Mouse (Mus musculus): Measurements from ENCODE around the gene Zfp112. TPM values are rescaled to one million over a fixed set of nuclear protein-coding genes. Genes with fewer than 3 reads are reported as not detected.

Zfp112 gene
- polyA plus RNA-seq, 1 experiment from 2014 or later: 4.6 TPM

GRCm38 (mm10) chr7:24105144-24105703, 6.9 kb upstream of the Zfp112 start:
- peaks cover 69% of the 10 kb centered on the region for H3K9me3 ChIP-seq (ENCODE audit: control insufficient read depth, low read length)
- H3K4me1 ChIP-seq (replicated peaks; ENCODE audit: control insufficient read depth, insufficient read depth, low read length): no peaks in the 10 kb centered on the region
- H3K27ac ChIP-seq (ENCODE audit: low read depth, low read length): no peak overlapping the region
- no peak for ATAC-seq (ENCODE audit: low FRiP score)
- 95% methylated on average over 18 of the region's 18 CpGs for WGBS
- H3K9ac ChIP-seq (ENCODE audit: low read depth, low read length): no peak overlapping the region
- H3K4me2 ChIP-seq (replicated peaks; ENCODE audit: low read depth, low read length): no peak overlapping the region
- no peaks in the 10 kb centered on the region for H3K27me3 ChIP-seq (ENCODE audit: control insufficient read depth, insufficient read depth, low read length)
- peak; percentile 9 for DNase-seq (ENCODE audit: low spot score)
- no peak overlapping the region for H3K4me3 ChIP-seq (ENCODE audit: low read depth, low read length)
- peaks cover 79% of the 10 kb centered on the region for H3K36me3 ChIP-seq (ENCODE audit: control insufficient read depth, insufficient read depth, low read length)

GRCm38 (mm10) chr7:24110839-24111238, 1.3 kb upstream of the Zfp112 start:
- Histone ChIP-seq H3K27ac (ENCODE audit: low read depth, low read length) (no peak overlapping the region), H3K9ac (ENCODE audit: low read depth, low read length) (no peak overlapping the region), H3K4me1 (replicated peaks; ENCODE audit: control insufficient read depth, insufficient read depth, low read length) (no peaks in the 10 kb centered on the region), H3K9me3 (ENCODE audit: control insufficient read depth, low read length) (peaks cover 29% of the 10 kb centered on the region), H3K4me2 (replicated peaks; ENCODE audit: low read depth, low read length) (no peak overlapping the region), H3K4me3 (ENCODE audit: low read depth, low read length) (no peak overlapping the region), H3K36me3 (ENCODE audit: control insufficient read depth, insufficient read depth, low read length) (peaks cover 25% of the 10 kb centered on the region), H3K27me3 (ENCODE audit: control insufficient read depth, insufficient read depth, low read length) (no peaks in the 10 kb centered on the region)
- ATAC-seq (ENCODE audit: low FRiP score) (no peak), DNase-seq (ENCODE audit: low spot score) (no peak)
- WGBS: 96% methylated on average over 7 of the region's 7 CpGs

- 2% methylated on average over 9 of the region's 9 CpGs for WGBS
Measured at GRCm38 (mm10) chr7:24111772-24112155, 350 bp upstream of the Zfp112 start.

GRCm38 (mm10) chr7:24113001-24113400, 887 bp downstream of the Zfp112 start:
- peaks cover 6% of the 10 kb centered on the region; the same call in 1 of the 2 replicates for H3K36me3 ChIP-seq (ENCODE audit: control insufficient read depth, insufficient read depth, low read length)
- H3K9me3 ChIP-seq (ENCODE audit: control insufficient read depth, low read length): peaks cover 10% of the 10 kb centered on the region
- no peak for ATAC-seq (ENCODE audit: low FRiP score)
- H3K27ac ChIP-seq (ENCODE audit: low read depth, low read length): no peak overlapping the region
- peak; percentile 34 for DNase-seq (ENCODE audit: low spot score)
- 17% methylated on average over 12 of the region's 12 CpGs for WGBS
- H3K9ac ChIP-seq (ENCODE audit: low read depth, low read length): peak overlapping the region; percentile 83
- no peaks in the 10 kb centered on the region for H3K27me3 ChIP-seq (ENCODE audit: control insufficient read depth, insufficient read depth, low read length)
- H3K4me1 ChIP-seq (replicated peaks; ENCODE audit: control insufficient read depth, insufficient read depth, low read length): no peaks in the 10 kb centered on the region
- H3K4me3 ChIP-seq (ENCODE audit: low read depth, low read length): peak overlapping the region; percentile 58
- peak overlapping the region; percentile 69 for H3K4me2 ChIP-seq (replicated peaks; ENCODE audit: low read depth, low read length)

More at GRCm38 (mm10) chr7:24111772-24112155, 350 bp upstream of the Zfp112 start:
- Histone ChIP-seq H3K27ac (ENCODE audit: low read depth, low read length) (no peak overlapping the region), H3K4me2 (replicated peaks; ENCODE audit: low read depth, low read length) (peak overlapping the region; percentile 69), H3K4me1 (replicated peaks; ENCODE audit: control insufficient read depth, insufficient read depth, low read length) (no peaks in the 10 kb centered on the region), H3K27me3 (ENCODE audit: control insufficient read depth, insufficient read depth, low read length) (no peaks in the 10 kb centered on the region), H3K36me3 (ENCODE audit: control insufficient read depth, insufficient read depth, low read length) (peaks cover 16% of the 10 kb centered on the region), H3K9ac (ENCODE audit: low read depth, low read length) (no peak overlapping the region; the same call in 1 of the 2 replicates), H3K9me3 (ENCODE audit: control insufficient read depth, low read length) (peaks cover 20% of the 10 kb centered on the region), H3K4me3 (ENCODE audit: low read depth, low read length) (peak overlapping the region; percentile 58)
- DNase-seq (ENCODE audit: low spot score) (no peak), ATAC-seq (ENCODE audit: low FRiP score) (peak; percentile 85)

- Histone ChIP-seq H3K27ac (ENCODE audit: low read depth, low read length) (no peak overlapping the region), H3K4me1 (replicated peaks; ENCODE audit: control insufficient read depth, insufficient read depth, low read length) (no peaks in the 10 kb centered on the region), H3K4me2 (replicated peaks; ENCODE audit: low read depth, low read length) (no peak overlapping the region), H3K4me3 (ENCODE audit: low read depth, low read length) (no peak overlapping the region), H3K9me3 (ENCODE audit: control insufficient read depth, low read length) (no peaks in the 10 kb centered on the region), H3K9ac (ENCODE audit: low read depth, low read length) (no peak overlapping the region), H3K36me3 (ENCODE audit: control insufficient read depth, insufficient read depth, low read length) (no peaks in the 10 kb centered on the region), H3K27me3 (ENCODE audit: control insufficient read depth, insufficient read depth, low read length) (no peaks in the 10 kb centered on the region)
- 80% methylated on average over 4 of the region's 4 CpGs for WGBS
- ATAC-seq (ENCODE audit: low FRiP score) (no peak), DNase-seq (ENCODE audit: low spot score) (no peak)
Measured at GRCm38 (mm10) chr7:24116655-24117054, 4.5 kb downstream of the Zfp112 start.

GRCm38 (mm10) chr7:24133425-24133995, 21.4 kb downstream of the Zfp112 start:
- ATAC-seq (ENCODE audit: low FRiP score) (peak; percentile 63), DNase-seq (ENCODE audit: low spot score) (no peak)
- peak overlapping the region; percentile 50 for H3K4me3 ChIP-seq (ENCODE audit: low read depth, low read length)
- H3K27me3 ChIP-seq (ENCODE audit: control insufficient read depth, insufficient read depth, low read length): no peaks in the 10 kb centered on the region
- H3K4me1 ChIP-seq (replicated peaks; ENCODE audit: control insufficient read depth, insufficient read depth, low read length): no peaks in the 10 kb centered on the region
- H3K27ac ChIP-seq (ENCODE audit: low read depth, low read length): no peak overlapping the region
- peak overlapping the region; percentile 40 for H3K9ac ChIP-seq (ENCODE audit: low read depth, low read length)
- H3K9me3 ChIP-seq (ENCODE audit: control insufficient read depth, low read length): no peaks in the 10 kb centered on the region
- 17% methylated on average over 6 of the region's 6 CpGs for WGBS
- H3K36me3 ChIP-seq (ENCODE audit: control insufficient read depth, insufficient read depth, low read length): no peaks in the 10 kb centered on the region
- peak overlapping the region; percentile 47 for H3K4me2 ChIP-seq (replicated peaks; ENCODE audit: low read depth, low read length)

GRCm38 (mm10) chr7:24133996-24134828, 22.1 kb downstream of the Zfp112 start, which contains the start of gene Zfp235:
Zfp235 (plus strand) TSS chr7:24134169.
- no peaks in the 10 kb centered on the region for H3K27me3 ChIP-seq (ENCODE audit: control insufficient read depth, insufficient read depth, low read length)
- 4% methylated on average over 32 of the region's 32 CpGs for WGBS
- ATAC-seq (ENCODE audit: low FRiP score) (peak; percentile 95), DNase-seq (ENCODE audit: low spot score) (peak; percentile 91)
- peak within 1 kb of the TSS; percentile 50 for H3K4me3 ChIP-seq (ENCODE audit: low read depth, low read length)
- H3K27ac ChIP-seq (ENCODE audit: low read depth, low read length): no peak within 1 kb of the TSS
- no peaks in the 10 kb centered on the region for H3K9me3 ChIP-seq (ENCODE audit: control insufficient read depth, low read length)
- H3K4me2 ChIP-seq (replicated peaks; ENCODE audit: low read depth, low read length): peak within 1 kb of the TSS; percentile 47
- H3K9ac ChIP-seq (ENCODE audit: low read depth, low read length): peak within 1 kb of the TSS; percentile 49
- no peaks in the 10 kb centered on the region for H3K4me1 ChIP-seq (replicated peaks; ENCODE audit: control insufficient read depth, insufficient read depth, low read length)
- no peaks in the 10 kb centered on the region for H3K36me3 ChIP-seq (ENCODE audit: control insufficient read depth, insufficient read depth, low read length)

- Histone ChIP-seq H3K27ac (ENCODE audit: low read depth, low read length) (no peak overlapping the region), H3K9me3 (ENCODE audit: control insufficient read depth, low read length) (0 out of 2 replicates have a peak, but pooled peaks cover 5% of the 10 kb centered on the region), H3K4me2 (replicated peaks; ENCODE audit: low read depth, low read length) (no peak overlapping the region), H3K36me3 (ENCODE audit: control insufficient read depth, insufficient read depth, low read length) (0 out of 2 replicates have a peak, but pooled peaks cover 2% of the 10 kb centered on the region), H3K4me1 (replicated peaks; ENCODE audit: control insufficient read depth, insufficient read depth, low read length) (no peaks in the 10 kb centered on the region), H3K27me3 (ENCODE audit: control insufficient read depth, insufficient read depth, low read length) (no peaks in the 10 kb centered on the region), H3K9ac (ENCODE audit: low read depth, low read length) (no peak overlapping the region), H3K4me3 (ENCODE audit: low read depth, low read length) (no peak overlapping the region)
- DNase-seq (ENCODE audit: low spot score) (no peak), ATAC-seq (ENCODE audit: low FRiP score) (no peak)
- 91% methylated on average over 6 of the region's 6 CpGs for WGBS
Measured at GRCm38 (mm10) chr7:24142566-24142965, 30.5 kb downstream of the Zfp112 start.
